Mouse (Mus musculus) midbrain, postnatal 0 days (tissue): ENCODE data around the gene Bckdk. TPM values are rescaled to one million over a fixed set of nuclear protein-coding genes. Genes with fewer than 3 reads are reported as not detected.

Experiments used
- ATAC-seq: fragments of 200-750 bp; cut with Nextera tagmentation; 2 replicates; pipeline ENCODE4 v1.8.0; 2017; ENCODE audit warnings: moderate number of reproducible peaks, mild to moderate bottlenecking, moderate TSS enrichment, moderate library complexity; ENCODE audit not compliant: low FRiP score
- DNase-seq: peaks from one replicate; pipeline ENCODE4 v3.0.0-alpha.2; 2015; ENCODE audit warnings: low spot score
- H3K27ac ChIP-seq: fragments of 300-500 bp; sonication (generic); 2 replicates; pipeline ENCODE4 v1.5.1; 2014; ENCODE audit warnings: low read depth, mild to moderate bottlenecking, low read length, mixed read lengths
- H3K27me3 ChIP-seq: fragments of 300-500 bp; sonication (generic); 2 replicates; pipeline ENCODE4 v1.6.1; 2014; ENCODE audit warnings: low read length, control low read depth, mixed read lengths; ENCODE audit not compliant: insufficient read depth
- H3K36me3 ChIP-seq: fragments of 300-500 bp; sonication (generic); 2 replicates; pipeline ENCODE4 v1.6.1; 2014; ENCODE audit warnings: low read length, control low read depth, mixed read lengths; ENCODE audit not compliant: insufficient read depth
- H3K4me1 ChIP-seq: fragments of 300-500 bp; sonication (generic); 2 replicates; pipeline ENCODE4 v1.6.1; 2014; ENCODE audit warnings: mild to moderate bottlenecking, control low read depth, antibody characterized with exemption, low read length, mixed read lengths; ENCODE audit not compliant: insufficient read depth
- H3K4me2 ChIP-seq: fragments of 300-500 bp; sonication (generic); 2 replicates; pipeline ENCODE4 v1.6.1; 2014; ENCODE audit warnings: low read depth, mild to moderate bottlenecking, low read length, mixed read lengths; ENCODE audit not compliant: poor library complexity, severe bottlenecking
- H3K4me3 ChIP-seq: fragments of 300-500 bp; sonication (generic); 2 replicates; pipeline ENCODE4 v1.5.1; 2014; ENCODE audit warnings: low read depth, mild to moderate bottlenecking, low read length, moderate library complexity
- H3K9ac ChIP-seq: fragments of 300-500 bp; sonication (generic); replicated peaks from 2 replicates; pipeline ENCODE4 v1.6.1; 2014; ENCODE audit warnings: mild to moderate bottlenecking, low read length, moderate library complexity, mixed read lengths; ENCODE audit not compliant: poor library complexity, severe bottlenecking
- H3K9me3 ChIP-seq: fragments of 300-500 bp; sonication (generic); 2 replicates; pipeline ENCODE4 v1.6.1; 2016; ENCODE audit warnings: low read length, control low read depth
- CTCF ChIP-seq: IDR thresholded peaks from 2 replicates; pipeline ENCODE4 v1.5.1; 2016; ENCODE audit warnings: antibody characterized with exemption, mild to moderate bottlenecking
- WGBS: fragments of 180-500 bp; shearing (Covaris S2); extraction: QIAGEN DNeasy Blood & Tissue Kit; methylation state at CpG from one replicate; pipeline ENCODE4 v1.1.7; 2014; 5-methylcytosine and 5-hydroxymethylcytosine counted together
- polyA plus RNA-seq: library from polyadenylated mRNA; unstranded; fragments of >200 nt; fragmentation: Nextera tagmentation; extraction: Ambion mirVana; gene quantifications from 2 replicates; pipeline ENCODE4 v1.2.1, GENCODE M21; 2015
- total RNA-seq: library from RNA; depleted of rRNA; stranded (reverse); fragments of >200 nt; gene quantifications from 2 replicates; pipeline ENCODE4 v1.2.3, GENCODE M21; 2014

Gene Bckdk
- total and polyA plus RNA-seq, 2 experiments from 2014 or later, result 52.7 to 77.7 TPM

DNA sequence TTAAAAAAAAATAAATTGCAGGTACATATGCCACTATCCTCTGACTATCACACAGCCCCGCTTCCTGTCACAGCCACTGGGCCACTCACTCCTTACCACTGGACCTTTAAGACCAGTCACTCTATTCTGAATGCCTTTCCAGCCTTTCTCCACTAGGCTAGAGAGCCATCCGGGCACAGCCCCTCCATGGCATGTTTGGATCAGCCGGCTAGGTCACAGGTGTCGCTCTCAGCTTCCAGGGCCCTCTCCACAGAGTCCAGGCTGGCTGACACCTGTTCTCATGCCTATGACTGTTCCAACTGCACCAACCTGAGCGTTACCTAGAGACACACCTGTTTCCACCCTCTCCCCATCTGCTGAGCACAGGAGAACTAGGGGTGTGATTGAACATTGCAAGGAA, 24.7 kb downstream of the Bckdk start:
- no peak for TF ChIP-seq CTCF
- ATAC-seq, result no peak
- WGBS, result 63% methylated on average over 5 of the region's 5 CpGs
- H3K27me3 ChIP-seq, result peaks cover 11% of the 10 kb centered on the region; the same call in 1 of the 2 replicates
- no peak overlapping the region for H3K4me3 ChIP-seq
- DNase-seq, result peak; percentile 10
- H3K9ac ChIP-seq, result no peak overlapping the region
- peaks cover 23% of the 10 kb centered on the region for H3K36me3 ChIP-seq
- H3K27ac ChIP-seq, result no peak overlapping the region
- no peaks in the 10 kb centered on the region for H3K4me1 ChIP-seq
- H3K9me3 ChIP-seq, result no peaks in the 10 kb centered on the region
- no peak overlapping the region for H3K4me2 ChIP-seq

DNA sequence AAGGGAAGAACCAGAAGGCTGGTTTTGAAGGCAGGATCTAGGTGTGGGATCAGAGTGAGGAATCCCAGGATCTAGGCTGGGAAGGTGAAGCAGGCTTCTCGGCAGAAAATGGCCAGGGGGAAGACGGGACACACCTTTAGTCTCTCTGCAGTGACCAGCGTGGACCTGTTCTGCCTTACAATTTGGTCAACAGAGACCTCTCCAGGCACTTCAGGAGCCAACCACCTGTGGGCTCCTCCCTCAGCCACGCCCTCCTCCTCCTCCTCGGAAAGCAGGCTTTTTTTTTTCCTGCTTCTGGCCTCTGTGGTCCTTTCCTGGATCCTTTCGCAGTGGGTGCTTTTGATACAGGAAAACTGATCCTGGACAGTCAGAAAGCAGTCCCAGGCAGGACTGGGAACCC, 26.0 kb downstream of the Bckdk start, which contains the start of gene Prss8:
Gene Prss8 (minus strand): TSS at position 182 of the 400 bp plus-strand sequence.
- ATAC-seq (no peak), DNase-seq (no peak)
- Histone ChIP-seq H3K9me3 (no peaks in the 10 kb centered on the region), H3K27ac (no peak within 1 kb of the TSS), H3K27me3 (peaks cover 11% of the 10 kb centered on the region; the same call in 1 of the 2 replicates), H3K4me2 (0 out of 2 replicates have a peak within 1 kb of the TSS, but pooled peaks have one; percentile 16), H3K9ac (no peak within 1 kb of the TSS; the same call in 1 of the 2 replicates), H3K36me3 (peaks cover 13% of the 10 kb centered on the region; the same call in 1 of the 2 replicates), H3K4me3 (no peak within 1 kb of the TSS), H3K4me1 (no peaks in the 10 kb centered on the region)
- no peak for TF ChIP-seq CTCF
- 23% methylated on average over 6 of the region's 6 CpGs for WGBS

DNA sequence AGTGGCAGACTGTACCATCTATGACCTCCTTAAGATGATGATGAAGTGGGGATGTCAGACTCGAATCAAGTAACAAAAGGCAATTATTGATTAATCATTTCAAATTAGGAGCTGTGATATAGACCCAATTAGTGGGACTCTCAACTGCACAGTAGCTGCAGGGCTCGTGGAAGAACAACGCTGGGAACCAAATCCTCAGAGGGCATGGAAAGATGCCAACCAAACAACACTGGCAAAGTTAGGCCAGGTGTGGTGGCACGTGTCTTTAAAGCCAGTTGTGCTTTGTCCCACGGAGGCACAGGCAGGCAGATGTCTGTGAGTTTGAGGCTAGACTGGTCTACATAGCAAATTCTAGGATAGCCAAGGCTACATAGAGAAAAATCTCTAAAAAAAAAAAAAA, 26.8 kb downstream of the Bckdk start:
- ATAC-seq (no peak), DNase-seq (no peak)
- Histone ChIP-seq H3K9ac (no peak overlapping the region), H3K4me2 (no peak overlapping the region), H3K27me3 (peaks cover 11% of the 10 kb centered on the region; the same call in 1 of the 2 replicates), H3K36me3 (peaks cover 8% of the 10 kb centered on the region; the same call in 1 of the 2 replicates), H3K4me1 (no peaks in the 10 kb centered on the region), H3K4me3 (no peak overlapping the region), H3K27ac (no peak overlapping the region), H3K9me3 (no peaks in the 10 kb centered on the region)
- 78% methylated on average over 5 of the region's 5 CpGs for WGBS
- TF ChIP-seq CTCF, result no peak

- peaks cover 11% of the 10 kb centered on the region; the same call in 1 of the 2 replicates for H3K27me3 ChIP-seq
- no peaks in the 10 kb centered on the region for H3K9me3 ChIP-seq
- DNase-seq (no peak), ATAC-seq (no peak)
- WGBS, result 36% methylated on average over 13 of the region's 13 CpGs
- H3K27ac ChIP-seq, result no peak overlapping the region
- no peak overlapping the region for H3K4me3 ChIP-seq
- peaks cover 5% of the 10 kb centered on the region; the same call in 1 of the 2 replicates for H3K4me1 ChIP-seq
- TF ChIP-seq CTCF, result no peak
- H3K36me3 ChIP-seq, result 0 out of 2 replicates have a peak, but pooled peaks cover 5% of the 10 kb centered on the region
- H3K4me2 ChIP-seq, result no peak overlapping the region
- H3K9ac ChIP-seq, result 0 out of 2 replicates have a peak overlapping the region, but pooled peaks have one; percentile 2
These were observed 27.7 kb downstream of the Bckdk start for GRCm38 (mm10) chr7:127931351-127932135.

- Histone ChIP-seq H3K27ac (no peak overlapping the region), H3K9ac (no peak overlapping the region), H3K4me1 (peaks cover 5% of the 10 kb centered on the region; the same call in 1 of the 2 replicates), H3K27me3 (peaks cover 11% of the 10 kb centered on the region; the same call in 1 of the 2 replicates), H3K36me3 (no peaks in the 10 kb centered on the region), H3K9me3 (no peaks in the 10 kb centered on the region), H3K4me2 (no peak overlapping the region), H3K4me3 (no peak overlapping the region)
- ATAC-seq, result no peak
- TF ChIP-seq CTCF, result no peak
- WGBS, result 22% methylated on average over 13 of the region's 13 CpGs
- DNase-seq, result no peak
These were observed 28.6 kb downstream of the Bckdk start for GRCm38 (mm10) chr7:127932273-127933031.
